Mouse (Mus musculus) midbrain, embryonic 14.5 days (tissue): ENCODE results near the gene Rubcn. TPM values are rescaled to one million over a fixed set of nuclear protein-coding genes. Genes with fewer than 3 reads are reported as not detected.
A peak's percentile ranks its signal among the peaks of the same experiment; 100 is the strongest.

ENCODE experiments used
- ATAC-seq: fragments of 200-750 bp; cut with Nextera tagmentation; 2 replicates; pipeline ENCODE4 v1.8.0; 2017; ENCODE audit warnings: moderate number of reproducible peaks, moderate library complexity; ENCODE audit not compliant: low FRiP score, low TSS enrichment
- DNase-seq: peaks from one replicate; pipeline ENCODE4 v3.0.0-alpha.2; 2015
- H3K27ac ChIP-seq: fragments of 300-500 bp; sonication (generic); replicated peaks from 2 replicates; pipeline ENCODE4 v1.5.1; 2014; ENCODE audit warnings: mild to moderate bottlenecking, low read depth, low read length, moderate library complexity
- H3K27me3 ChIP-seq: fragments of 300-500 bp; sonication (generic); 2 replicates; pipeline ENCODE4 v1.6.1; 2014; ENCODE audit warnings: low read length, control low read depth, mixed read lengths; ENCODE audit not compliant: control insufficient read depth, insufficient read depth
- H3K36me3 ChIP-seq: fragments of 300-500 bp; sonication (generic); 2 replicates; pipeline ENCODE4 v1.6.1; 2014; ENCODE audit warnings: low read length, control low read depth; ENCODE audit not compliant: control insufficient read depth, insufficient read depth
- H3K4me1 ChIP-seq: fragments of 300-500 bp; sonication (generic); 2 replicates; pipeline ENCODE4 v1.6.1; 2014; ENCODE audit warnings: mild to moderate bottlenecking, antibody characterized with exemption, low read length, control low read depth; ENCODE audit not compliant: control insufficient read depth, insufficient read depth
- H3K4me2 ChIP-seq: fragments of 300-500 bp; sonication (generic); 2 replicates; pipeline ENCODE4 v1.6.1; 2014; ENCODE audit warnings: mild to moderate bottlenecking, low read length, moderate library complexity
- H3K4me3 ChIP-seq: fragments of 300-500 bp; sonication (generic); replicated peaks from 2 replicates; pipeline ENCODE4 v1.5.1; 2014; ENCODE audit warnings: low read depth, low read length
- H3K9ac ChIP-seq: fragments of 300-500 bp; sonication (generic); replicated peaks from 2 replicates; pipeline ENCODE4 v1.6.1; 2014; ENCODE audit warnings: mild to moderate bottlenecking, low read length, moderate library complexity
- H3K9me3 ChIP-seq: fragments of 300-500 bp; sonication (generic); 2 replicates; pipeline ENCODE4 v1.6.1; 2016; ENCODE audit warnings: low read length, control low read depth, mixed read lengths; ENCODE audit not compliant: control insufficient read depth
- WGBS: fragments of 180-500 bp; shearing (Covaris S2); extraction: QIAGEN DNeasy Blood & Tissue Kit; methylation state at CpG from one replicate; pipeline ENCODE4 v1.1.7; 2014; 5-methylcytosine and 5-hydroxymethylcytosine counted together
- polyA plus RNA-seq: library from polyadenylated mRNA; unstranded; fragments of >200 nt; fragmentation: Nextera tagmentation; extraction: Ambion mirVana; gene quantifications from 2 replicates; pipeline ENCODE4 v1.2.1, GENCODE M21; 2014

The Rubcn gene
- polyA plus RNA-seq, 1 experiment from 2014 or later = 30.0 TPM

- 70% methylated on average over 5 of the region's 5 CpGs for WGBS
- Histone ChIP-seq H3K27ac (no peak overlapping the region), H3K9me3 (no peaks in the 10 kb centered on the region), H3K36me3 (no peaks in the 10 kb centered on the region), H3K4me3 (no peak overlapping the region), H3K27me3 (no peaks in the 10 kb centered on the region), H3K4me1 (no peaks in the 10 kb centered on the region), H3K9ac (no peak overlapping the region), H3K4me2 (no peak overlapping the region)
- ATAC-seq (no peak), DNase-seq (no peak)
These were observed 73.7 kb downstream of the Rubcn start for GRCm38 (mm10) chr16:32803901-32804300.

GRCm38 (mm10) chr16:32803252-32803853, 74.2 kb downstream of the Rubcn start:
- no peaks in the 10 kb centered on the region for H3K4me1 ChIP-seq
- no peaks in the 10 kb centered on the region for H3K9me3 ChIP-seq
- 43% methylated on average over 6 of the region's 6 CpGs for WGBS
- H3K27me3 ChIP-seq = no peaks in the 10 kb centered on the region
- DNase-seq = peak; percentile 78
- no peak overlapping the region for H3K9ac ChIP-seq
- H3K36me3 ChIP-seq = no peaks in the 10 kb centered on the region
- no peak overlapping the region; the same call in 1 of the 2 replicates for H3K27ac ChIP-seq
- H3K4me3 ChIP-seq = no peak overlapping the region
- peak; percentile 46; the same call in 1 of the 2 replicates for ATAC-seq
- no peak overlapping the region for H3K4me2 ChIP-seq

DNA sequence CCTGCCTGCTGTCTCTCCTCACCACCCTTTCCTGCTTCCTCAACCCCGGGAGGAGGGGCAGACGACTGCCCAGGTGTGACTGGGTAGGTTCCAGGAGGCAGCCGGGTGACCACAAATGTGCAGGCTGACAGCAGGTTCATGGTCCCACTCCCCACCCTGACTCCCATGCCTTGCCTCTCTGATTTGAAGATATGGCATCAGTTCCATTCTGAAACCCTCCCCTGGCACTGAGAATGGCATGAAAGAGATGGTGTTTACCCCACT, 80.2 kb downstream of the Rubcn start, which contains the start of gene Muc20:
Gene Muc20 (minus strand): TSS at position 10 of the 264 bp plus-strand sequence.
- Histone ChIP-seq H3K4me3 (no peak within 1 kb of the TSS), H3K27me3 (no peaks in the 10 kb centered on the region), H3K9ac (no peak within 1 kb of the TSS), H3K27ac (no peak within 1 kb of the TSS), H3K4me2 (no peak within 1 kb of the TSS), H3K36me3 (no peaks in the 10 kb centered on the region), H3K9me3 (no peaks in the 10 kb centered on the region), H3K4me1 (no peaks in the 10 kb centered on the region)
- no peak for ATAC-seq
- DNase-seq = no peak
- 84% methylated on average over 3 of the region's 3 CpGs for WGBS

- DNase-seq (no peak), ATAC-seq (no peak)
- Histone ChIP-seq H3K9me3 (no peaks in the 10 kb centered on the region), H3K27ac (no peak overlapping the region), H3K36me3 (no peaks in the 10 kb centered on the region), H3K4me3 (no peak overlapping the region), H3K4me1 (no peaks in the 10 kb centered on the region), H3K4me2 (no peak overlapping the region), H3K9ac (no peak overlapping the region), H3K27me3 (no peaks in the 10 kb centered on the region)
- 71% methylated on average over 14 of the region's 14 CpGs for WGBS
These were observed 80.7 kb downstream of the Rubcn start for GRCm38 (mm10) chr16:32796676-32797425.

GRCm38 (mm10) chr16:32795177-32795576, 82.4 kb downstream of the Rubcn start:
- WGBS = 91% methylated on average over 1 of the region's 1 CpGs
- no peak overlapping the region for H3K4me2 ChIP-seq

DNA sequence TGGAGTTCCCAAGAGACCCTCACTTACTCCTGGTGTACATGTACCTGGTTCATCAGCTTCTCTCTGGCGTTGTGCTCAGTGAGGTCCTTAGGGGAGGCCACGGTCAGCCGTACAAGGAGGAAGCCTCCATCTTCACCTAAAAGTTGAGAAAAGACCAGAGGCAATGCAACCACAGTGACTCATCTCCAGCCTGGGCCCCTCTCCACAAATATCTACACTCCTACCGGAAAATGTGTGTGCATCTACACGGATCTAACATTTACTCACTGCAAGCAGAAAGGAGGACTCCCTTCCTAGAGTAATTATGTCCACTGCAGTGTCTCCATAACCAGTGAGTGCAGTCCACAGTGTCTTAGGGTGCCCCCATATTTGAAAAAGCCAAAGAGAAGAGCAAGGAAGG, 87.5 kb downstream of the Rubcn start:
- Histone ChIP-seq H3K9me3 (no peaks in the 10 kb centered on the region), H3K4me3 (no peak overlapping the region), H3K36me3 (no peaks in the 10 kb centered on the region), H3K9ac (no peak overlapping the region), H3K27ac (no peak overlapping the region), H3K4me2 (no peak overlapping the region), H3K4me1 (no peaks in the 10 kb centered on the region), H3K27me3 (no peaks in the 10 kb centered on the region)
- ATAC-seq = no peak
- DNase-seq = no peak
- 95% methylated on average over 5 of the region's 5 CpGs for WGBS

More at GRCm38 (mm10) chr16:32795177-32795576, 82.4 kb downstream of the Rubcn start:
- no peak overlapping the region for H3K9ac ChIP-seq
- no peak overlapping the region for H3K27ac ChIP-seq
- ATAC-seq = no peak
- H3K4me1 ChIP-seq = no peaks in the 10 kb centered on the region
- H3K27me3 ChIP-seq = no peaks in the 10 kb centered on the region
- H3K9me3 ChIP-seq = no peaks in the 10 kb centered on the region
- no peak for DNase-seq
- H3K4me3 ChIP-seq = no peak overlapping the region
- H3K36me3 ChIP-seq = no peaks in the 10 kb centered on the region

DNA sequence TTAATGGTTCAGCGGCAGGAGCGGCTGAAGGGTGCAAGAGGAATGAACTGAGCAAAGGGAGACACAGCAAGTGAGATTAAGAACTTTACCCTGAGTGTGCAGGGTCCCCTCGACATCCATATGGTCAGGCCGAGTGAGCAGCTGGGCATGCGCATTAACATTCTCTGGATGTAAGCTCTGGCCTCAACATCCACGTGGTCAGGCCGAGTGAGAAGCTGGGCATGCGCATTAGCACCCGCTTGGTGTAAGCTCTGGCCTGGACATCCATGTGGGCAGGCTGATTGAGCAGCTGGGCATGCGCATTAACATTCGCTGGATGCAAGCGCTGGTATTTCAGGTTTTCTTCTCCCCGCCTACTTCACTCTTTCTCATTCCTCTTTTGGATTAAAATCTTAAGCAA, 92.7 kb downstream of the Rubcn start:
- Histone ChIP-seq H3K4me1 (0 out of 2 replicates have a peak, but pooled peaks cover 3% of the 10 kb centered on the region), H3K9ac (no peak overlapping the region), H3K4me2 (no peak overlapping the region), H3K27me3 (no peaks in the 10 kb centered on the region), H3K9me3 (no peaks in the 10 kb centered on the region), H3K27ac (no peak overlapping the region), H3K4me3 (no peak overlapping the region), H3K36me3 (no peaks in the 10 kb centered on the region)
- ATAC-seq (no peak), DNase-seq (peak; percentile 79)
- 61% methylated on average over 13 of the region's 13 CpGs for WGBS

GRCm38 (mm10) chr16:32783324-32784062, 94.1 kb downstream of the Rubcn start:
- no peaks in the 10 kb centered on the region for H3K27me3 ChIP-seq
- H3K9me3 ChIP-seq = no peaks in the 10 kb centered on the region
- H3K9ac ChIP-seq = no peak overlapping the region
- no peak for ATAC-seq
- no peak overlapping the region for H3K27ac ChIP-seq
- H3K4me1 ChIP-seq = 0 out of 2 replicates have a peak, but pooled peaks cover 3% of the 10 kb centered on the region
- H3K4me3 ChIP-seq = no peak overlapping the region
- DNase-seq = peak; percentile 22
- H3K36me3 ChIP-seq = no peaks in the 10 kb centered on the region
- WGBS = 50% methylated on average over 5 of the region's 5 CpGs
- H3K4me2 ChIP-seq = no peak overlapping the region
